Mouse (Mus musculus) thymus, postnatal 36 days (tissue): ENCODE results near the gene Etl4.

Experiments used
- DNase-seq, 2 experiments: peaks; one replicate each; pipeline ENCODE4 v3.0.0; 2022; ENCODE audit warnings: mixed read lengths in 2 of 2

The Etl4 gene

DNA sequence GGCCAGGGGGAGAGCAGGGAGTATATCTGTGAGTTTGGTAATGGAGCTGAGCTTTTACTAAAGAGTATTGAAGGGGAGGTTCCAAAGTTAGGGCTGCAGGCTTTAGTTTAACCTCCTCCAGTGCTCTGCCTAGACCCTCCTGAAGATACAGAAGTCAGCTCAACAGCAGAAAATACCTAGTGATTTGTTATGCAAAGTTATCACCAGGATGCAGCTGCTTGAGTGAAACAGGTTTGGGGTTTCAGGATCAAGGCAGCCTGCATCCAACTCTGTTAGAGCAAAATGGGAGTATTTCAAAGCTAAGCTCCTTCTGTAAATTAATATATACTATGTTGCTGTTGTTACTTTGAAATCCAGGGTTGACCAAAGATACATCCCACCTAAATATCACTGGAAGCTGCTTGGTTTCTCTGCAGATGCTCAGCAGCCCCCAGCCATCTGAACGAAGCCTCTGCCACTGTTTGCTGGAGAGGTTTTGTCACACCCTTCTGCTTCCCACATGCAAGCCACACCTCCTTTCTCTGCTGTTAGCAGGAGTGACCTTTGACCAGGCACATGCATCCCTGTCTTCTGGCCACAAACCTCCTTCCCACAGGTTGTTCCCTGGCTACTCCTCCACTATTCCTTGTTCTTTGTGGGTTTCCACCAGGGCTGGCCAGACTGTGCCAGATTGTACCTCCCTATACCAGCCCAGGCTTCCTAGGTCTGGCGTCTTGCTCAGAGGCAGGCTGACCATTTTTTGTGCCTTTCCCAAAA, 814.6 kb downstream of the Etl4 start:
- no peak for DNase-seq

DNA sequence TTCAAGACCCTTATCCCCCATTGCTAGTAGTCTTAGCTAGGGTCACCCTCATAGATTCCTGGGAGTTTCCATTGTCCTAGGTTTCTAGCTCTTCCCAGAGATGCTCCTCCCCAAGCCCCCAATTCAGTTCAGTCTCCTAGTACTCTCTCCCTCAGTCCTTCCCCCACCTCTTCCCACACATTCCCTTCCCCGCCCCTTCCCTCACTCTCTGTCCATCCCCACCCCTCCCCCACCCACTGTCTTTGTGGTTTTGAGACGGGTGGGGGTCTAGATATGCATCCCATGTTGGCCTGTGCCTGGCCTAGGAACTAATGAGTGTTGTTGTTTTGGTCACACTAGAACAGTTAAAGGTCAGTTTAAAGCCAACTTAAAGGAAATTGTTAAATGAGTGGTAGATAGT, 817.4 kb downstream of the Etl4 start:
- DNase-seq, result no peak

DNA sequence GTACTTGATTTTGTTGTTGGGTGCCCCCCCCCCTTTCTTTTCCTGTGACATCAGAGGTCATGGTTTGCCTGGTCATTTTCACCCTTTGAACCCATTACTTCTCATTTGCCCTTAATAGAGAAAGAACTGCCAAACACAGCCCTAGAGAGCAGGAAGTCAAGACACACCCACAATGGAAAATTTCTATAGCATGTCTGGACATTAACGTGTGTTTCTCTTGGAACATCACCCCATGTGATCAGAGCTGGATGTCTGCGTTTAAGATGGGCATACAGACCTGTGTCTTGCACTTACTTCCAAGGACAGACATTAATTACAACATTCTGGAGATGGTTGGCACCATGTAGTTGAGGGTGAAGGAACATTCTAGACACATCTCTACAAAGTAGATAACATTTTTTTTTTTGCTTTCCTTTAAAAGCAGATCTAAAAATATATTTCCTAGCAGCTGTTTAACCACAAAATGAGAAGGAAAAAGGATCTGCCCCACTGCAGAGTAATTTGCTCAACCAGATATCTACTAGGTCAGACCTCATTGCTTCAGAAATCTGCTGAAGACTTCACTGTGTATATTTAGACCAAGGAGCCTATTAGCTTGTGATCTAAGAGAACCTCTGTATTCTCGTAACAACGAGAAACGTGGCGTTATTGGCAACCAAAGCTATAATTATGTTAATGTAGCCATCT, 818.3 kb downstream of the Etl4 start:
- no peak for DNase-seq

DNA sequence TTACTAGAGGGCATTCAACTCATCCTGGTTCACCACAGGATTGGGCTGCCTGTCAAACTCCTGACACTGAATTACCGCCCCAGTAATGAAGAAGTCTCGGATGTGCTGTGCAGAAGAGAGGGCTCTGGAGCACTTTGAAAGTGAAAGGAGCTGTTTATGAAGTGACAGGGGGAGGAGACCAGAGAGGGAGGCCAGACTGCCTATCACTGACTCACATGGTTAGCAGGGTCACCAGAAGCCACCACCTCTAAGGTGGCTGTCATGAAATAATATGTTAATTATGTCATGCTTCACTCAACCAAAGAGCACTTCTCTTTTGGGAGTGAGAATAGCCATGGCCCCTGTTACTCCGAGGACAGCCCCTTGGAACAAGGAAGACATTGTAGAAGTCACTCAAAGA, 825.9 kb downstream of the Etl4 start:
- no peak for DNase-seq

DNA sequence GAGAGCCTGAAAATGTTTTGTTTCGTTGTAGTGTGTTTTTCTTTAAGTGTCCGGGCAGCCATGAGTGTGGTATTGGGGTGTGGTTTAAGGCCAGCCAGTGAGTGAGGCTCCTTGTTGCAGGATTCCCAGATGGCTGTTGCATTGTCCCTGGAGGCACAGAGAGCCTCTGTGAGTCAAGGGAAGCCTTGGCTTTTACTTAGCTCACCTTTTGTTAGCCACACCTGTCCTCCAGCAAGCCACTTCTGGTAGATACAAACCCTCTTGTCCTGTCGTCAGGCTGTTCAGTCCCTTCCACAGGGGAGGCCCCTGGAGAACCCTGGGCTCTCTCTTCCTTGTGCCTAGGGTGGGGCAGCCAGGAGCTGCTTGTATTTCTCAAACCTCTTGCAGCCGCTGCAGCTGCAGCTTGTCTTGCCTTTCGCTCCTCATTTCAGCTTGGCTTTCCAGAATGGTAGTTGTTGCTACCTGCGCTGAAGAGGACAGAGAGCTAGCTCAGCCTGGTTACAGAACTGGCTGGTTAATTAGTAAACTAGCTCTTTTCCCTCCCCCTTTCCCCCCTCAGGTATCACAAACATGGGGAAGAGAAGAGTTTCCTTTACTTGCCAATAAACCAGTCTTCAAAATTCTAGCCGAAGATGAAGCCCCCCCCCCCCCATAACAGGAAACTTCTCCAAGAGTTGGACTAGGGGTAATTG, 826.9 kb downstream of the Etl4 start:
- no peak for DNase-seq

DNA sequence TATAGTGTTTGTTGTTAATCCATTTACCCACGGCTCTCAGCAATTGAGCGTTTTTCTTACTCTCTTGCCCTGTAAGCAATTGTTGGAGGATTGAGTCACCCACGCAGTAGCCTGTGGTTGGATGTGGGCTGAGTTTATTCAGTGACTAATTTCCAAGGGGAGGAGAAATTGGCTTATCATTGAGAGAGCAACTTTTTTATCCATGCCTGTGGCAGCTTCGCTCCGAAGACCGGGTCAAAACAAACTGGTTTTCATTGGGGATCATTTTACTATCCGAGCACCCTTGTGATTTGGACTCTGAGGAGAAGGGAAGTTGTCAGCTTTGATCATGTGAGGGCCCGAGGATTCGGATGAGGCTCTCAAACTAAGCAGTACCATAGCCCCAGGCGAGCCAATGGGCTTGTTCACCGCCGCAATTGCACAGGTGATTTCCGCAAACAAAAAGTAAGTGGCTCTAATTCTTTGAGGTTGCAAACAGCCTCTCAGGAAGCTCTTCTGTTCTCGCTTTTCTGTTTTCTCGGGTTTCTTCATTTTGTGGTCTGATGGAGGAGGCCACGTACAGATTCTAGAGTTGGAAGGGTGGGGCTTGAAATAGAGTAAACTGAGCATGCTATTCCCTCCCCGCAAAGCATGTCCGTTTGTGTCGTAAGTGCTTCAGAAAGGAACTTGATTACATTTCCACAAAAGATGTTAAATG, 827.7 kb downstream of the Etl4 start:
- no peak for DNase-seq

DNA sequence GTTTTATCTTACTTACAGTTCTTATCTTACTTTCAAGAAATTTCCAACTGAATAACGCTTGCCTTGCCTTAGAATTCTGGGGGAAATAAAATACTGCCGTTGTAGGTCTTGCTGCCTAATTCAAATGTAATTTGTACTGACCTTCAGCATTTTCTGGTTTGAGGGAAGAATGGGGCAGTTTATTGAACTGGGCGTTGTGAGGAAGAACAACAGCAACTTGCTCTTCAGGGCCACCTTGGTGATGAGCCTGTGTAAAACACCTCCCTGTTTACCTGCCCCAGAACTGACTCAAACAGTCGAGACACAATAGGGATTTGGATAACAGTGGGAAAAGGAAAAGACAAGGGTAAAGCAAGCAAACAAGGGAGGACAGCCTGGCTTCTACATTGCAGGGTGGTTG, 828.3 kb downstream of the Etl4 start:
- DNase-seq, result no peak

DNA sequence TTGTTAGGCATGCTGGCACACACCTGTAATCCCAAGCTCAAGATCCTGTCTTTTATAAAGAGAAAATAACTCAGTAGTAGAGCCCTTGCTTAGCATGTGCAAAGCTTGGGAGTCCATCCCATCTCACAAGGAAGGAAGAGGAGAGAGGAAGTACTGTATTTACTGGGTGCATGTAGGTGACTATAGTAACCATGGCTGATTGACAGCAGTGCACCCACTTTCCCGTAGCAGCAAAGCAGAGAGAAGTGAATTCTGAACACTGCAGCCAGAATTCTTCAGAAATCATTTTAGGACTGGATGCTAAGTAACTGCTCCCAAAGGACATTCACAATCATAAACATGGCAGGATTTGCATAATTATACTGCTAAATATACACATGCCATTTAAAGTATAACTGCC, 838.1 kb downstream of the Etl4 start:
- DNase-seq, result no peak

DNA sequence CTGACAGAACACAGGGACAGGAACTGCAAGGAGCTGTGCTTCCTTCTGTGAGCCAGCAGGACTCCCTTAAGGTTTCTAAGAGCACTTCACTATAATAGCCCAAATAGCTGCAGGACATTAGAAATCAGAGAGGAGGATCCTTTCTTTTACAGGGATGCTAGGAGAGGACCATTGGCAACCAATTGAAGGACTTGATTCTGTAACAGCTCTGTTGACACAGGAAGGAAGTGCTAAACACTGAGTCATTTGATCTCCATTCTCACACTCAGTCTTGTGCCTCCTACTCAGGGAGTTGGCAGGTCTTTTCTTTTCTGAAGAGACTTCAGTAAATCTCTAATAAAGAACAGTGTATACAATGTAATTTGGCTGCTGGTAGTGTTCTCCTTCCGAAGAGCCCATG, 838.9 kb downstream of the Etl4 start:
- DNase-seq, result no peak

DNA sequence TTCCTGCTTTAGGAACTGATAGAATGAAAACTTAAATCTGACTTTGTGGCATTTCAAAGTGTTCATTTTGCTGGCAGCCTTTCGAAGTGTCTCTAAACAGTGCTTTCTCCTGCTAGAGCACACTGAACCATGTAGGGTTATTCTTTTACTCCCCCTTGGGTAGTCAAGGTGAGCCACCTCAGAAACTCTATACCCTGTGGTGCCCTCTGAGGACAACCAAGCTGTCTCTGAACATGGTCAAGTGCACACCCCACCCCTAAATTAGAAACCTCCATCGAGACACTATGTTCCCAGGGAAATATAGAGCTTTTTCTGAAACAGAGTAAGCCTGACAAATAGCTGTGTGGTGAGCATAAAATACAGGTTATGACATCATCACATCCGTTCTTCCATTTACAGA, 840.1 kb downstream of the Etl4 start:
- DNase-seq, result no peak

DNA sequence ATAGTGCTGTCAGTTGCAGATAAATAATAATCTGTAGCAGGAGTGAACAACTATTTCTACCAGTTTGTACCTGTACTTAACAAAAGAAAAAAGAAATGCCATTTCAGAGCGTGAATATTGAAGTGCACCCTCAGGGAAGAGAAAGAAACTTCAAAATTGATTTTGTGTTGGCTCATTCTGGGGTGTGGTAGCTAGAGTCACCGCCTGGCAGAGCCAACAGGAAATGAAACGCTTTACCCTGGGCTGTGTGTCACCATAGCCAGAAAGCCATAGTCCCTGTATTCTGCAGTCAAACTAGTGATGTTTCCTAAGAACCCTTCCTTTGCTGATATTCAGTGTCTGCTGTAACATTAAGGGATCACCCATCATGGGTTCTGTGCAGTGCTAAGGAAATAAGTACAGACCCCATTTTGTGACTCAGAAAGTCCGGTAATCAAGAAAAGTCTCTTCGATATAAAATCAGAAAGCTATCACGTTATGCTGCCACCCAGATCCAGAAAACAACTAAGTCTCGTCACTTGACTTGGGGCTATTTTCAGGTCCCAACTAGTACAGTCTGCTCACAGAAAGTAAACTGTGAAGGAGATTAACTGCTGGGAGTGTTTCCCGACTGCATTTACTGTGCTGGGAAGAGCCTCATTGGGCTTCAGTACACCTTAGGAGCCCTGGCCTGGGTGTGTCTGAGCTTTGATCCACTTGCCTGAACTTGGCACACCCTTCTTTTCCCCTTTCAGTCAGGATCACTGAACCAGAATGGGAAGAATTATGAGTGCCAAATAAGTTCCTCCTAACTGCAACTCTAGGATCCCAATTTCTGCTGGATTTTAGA, 843.9 kb downstream of the Etl4 start:
- DNase-seq, result no peak

DNA sequence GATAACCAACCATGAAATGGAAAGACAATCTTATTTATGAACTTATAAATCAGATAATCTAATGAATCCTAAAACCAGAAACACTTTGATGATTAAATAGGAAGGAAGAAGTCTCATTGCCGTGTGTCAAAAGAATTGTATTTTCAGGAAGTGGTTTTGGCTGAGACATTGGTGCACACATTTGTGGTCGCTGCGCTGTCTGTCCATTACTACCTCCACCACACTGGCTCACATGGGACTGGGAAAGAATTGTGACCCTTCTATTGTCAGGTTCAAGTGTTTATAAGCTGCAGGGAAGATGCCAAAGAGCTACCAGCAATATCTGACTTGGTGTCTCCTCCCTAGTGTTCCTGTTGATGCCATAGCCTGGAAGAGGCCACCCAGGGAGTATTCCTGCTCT, 847.4 kb downstream of the Etl4 start:
- no peak for DNase-seq

DNA sequence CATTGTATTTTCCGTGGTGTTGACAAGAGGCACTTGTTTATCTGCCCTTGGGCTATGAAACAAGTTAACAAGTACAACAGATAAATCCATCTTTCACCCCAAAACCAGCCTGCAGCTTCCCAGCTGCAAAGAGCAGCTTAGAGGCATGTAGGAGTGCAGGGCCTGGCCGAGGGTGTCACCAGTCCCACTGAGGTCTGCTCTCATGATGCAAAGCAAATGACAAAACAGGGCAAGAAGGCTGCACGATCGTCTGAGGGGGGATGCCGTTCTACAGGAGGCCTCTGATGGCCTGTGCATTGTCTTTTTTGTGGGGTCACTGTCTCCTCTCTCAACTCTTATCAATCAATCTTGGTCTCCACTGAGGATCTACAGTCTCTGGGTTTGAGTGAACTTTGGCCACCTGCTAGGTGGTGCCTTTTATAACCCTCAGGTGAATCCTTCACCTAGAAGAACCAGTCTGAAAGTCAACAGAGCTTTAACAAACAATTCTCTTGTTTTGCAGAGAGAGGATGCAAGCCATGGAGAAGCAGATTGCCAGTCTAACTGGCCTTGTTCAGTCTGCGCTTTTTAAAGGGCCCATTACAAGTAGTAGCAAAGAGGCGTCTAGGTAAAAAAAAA, 849.6 kb downstream of the Etl4 start:
- no peak for DNase-seq

DNA sequence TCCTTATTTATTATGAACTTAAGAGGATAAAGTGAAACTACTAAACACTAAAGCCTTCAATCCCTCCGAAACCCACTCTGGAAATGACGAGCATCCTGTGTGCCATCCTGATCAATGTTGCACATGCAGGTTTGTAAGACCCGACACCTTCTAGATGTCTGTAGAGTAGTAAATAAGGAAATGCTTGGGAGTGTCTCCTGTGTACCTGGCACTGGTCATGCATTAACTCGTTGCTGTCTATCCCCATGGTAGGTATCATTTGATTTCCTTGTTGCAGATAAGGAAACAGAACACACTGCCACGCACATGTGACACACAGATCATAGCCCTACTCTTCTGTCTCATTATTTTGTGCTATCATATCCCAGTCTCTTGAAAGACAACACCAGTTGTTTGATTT, 851.7 kb downstream of the Etl4 start:
- no peak for DNase-seq

DNA sequence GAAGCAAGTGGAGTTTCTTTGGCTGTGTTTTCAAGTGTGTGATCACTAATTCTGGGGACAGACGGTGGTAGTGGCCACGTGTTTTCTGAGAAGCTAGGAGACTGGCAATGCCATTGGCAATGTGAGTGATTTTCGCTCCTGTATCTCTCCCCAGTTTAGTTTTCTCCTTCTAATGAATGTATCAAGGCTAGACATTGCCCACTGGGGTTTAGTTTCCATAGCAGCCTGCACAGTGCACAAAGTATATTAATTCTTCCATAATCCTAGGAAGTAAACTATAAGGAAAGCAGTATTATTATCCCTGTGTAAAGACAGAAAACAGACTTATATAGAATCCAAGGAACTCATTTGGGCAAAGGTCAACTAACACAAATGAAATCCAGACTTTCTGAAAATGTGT, 852.2 kb downstream of the Etl4 start:
- DNase-seq, result no peak

DNA sequence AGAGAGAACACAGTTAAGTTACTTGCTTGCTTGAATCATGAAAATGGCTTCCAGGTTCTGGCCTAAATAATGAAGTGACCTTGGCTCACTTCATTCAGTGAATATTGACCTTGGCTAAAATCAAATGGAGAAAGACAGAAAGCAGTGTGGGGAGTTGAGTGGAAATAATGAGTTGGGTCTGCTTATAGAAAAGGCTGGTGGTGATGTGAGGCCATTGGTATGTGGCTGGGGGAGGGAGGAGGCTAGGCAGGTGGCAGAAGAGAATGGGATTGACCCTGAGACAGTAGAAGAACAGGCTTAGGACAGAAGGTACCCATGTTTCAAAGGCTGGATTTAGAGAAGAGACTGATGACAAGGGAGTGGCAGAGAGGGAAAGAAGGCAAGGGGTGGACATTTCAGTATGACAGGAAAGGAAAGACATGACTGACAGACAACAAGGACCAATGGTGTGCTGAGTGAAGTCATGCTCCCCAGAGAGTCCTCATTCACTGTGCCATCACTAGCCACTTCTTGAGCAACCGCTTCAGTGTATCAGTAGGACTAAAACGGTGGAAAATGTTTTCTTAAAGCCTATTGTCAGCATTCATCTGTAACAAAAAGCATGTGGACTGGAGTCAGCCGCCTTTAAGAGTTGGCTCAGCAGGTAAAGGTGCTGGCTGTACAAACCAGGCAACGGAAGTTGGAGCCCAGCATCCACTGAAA, 854.1 kb downstream of the Etl4 start:
- DNase-seq, result no peak

DNA sequence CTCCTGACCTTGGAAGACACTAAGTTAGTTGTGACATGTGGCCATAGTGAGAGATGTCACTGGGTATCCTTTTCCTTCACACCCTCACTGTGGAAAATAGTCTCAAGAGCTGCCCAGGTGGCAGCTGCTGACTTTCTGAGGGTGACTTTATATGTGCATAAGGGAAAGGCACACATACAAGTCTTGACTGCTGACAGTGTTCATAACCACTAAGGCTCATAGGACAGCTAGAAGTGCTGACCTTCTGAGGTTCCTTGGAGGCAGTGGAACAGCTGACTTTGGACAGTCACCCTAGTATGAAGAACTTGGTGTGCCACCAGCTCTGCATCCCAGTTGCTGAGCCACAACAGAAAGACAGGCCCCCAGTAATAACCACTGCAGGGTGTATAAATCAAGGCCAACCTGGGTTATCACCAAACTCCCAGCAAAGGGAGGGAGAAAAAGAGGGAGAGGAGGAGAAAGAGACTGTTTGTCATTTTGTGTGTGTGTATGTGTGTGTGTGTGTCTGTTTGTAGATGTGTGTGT, 855.0 kb downstream of the Etl4 start:
- no peak for DNase-seq

DNA sequence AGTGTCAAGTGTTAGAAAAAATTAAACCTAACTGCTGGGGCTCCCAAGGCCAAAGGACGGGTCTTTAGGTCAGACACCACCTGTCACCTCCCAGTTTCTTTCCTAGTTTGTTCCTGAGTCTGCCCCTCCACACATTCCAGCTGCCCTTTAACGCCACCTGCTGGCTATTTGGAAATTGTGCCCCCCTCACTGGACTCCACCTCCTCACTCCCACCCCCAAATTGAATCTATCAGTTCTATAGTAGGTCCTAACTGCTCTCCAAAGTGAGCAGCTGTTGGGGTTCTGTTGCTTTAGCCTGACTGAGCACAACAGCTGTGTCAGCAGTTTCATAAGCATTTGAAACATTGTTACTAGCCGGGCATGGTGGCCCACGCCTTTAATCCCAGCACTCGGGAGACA, 859.1 kb downstream of the Etl4 start:
- DNase-seq, result no peak

DNA sequence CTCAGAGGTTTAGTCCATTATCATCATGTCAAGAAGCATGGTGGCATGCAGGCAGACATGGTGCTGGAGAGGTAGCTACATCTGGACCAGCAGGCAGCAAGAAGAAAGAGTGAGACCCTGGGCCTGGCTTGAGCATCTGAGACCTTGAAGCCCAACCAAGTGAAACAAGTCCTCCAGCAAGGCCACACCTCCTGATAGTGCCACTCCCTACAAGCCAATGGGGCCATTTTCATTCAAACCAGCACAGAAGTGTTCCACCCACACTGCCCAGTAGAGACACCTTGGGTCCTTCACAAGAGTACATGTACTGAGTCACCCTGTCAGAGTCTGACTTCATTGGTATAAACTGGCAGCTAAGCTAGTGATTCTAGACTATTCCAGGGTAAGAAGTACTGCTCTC, 860.6 kb downstream of the Etl4 start:
- no peak for DNase-seq

DNA sequence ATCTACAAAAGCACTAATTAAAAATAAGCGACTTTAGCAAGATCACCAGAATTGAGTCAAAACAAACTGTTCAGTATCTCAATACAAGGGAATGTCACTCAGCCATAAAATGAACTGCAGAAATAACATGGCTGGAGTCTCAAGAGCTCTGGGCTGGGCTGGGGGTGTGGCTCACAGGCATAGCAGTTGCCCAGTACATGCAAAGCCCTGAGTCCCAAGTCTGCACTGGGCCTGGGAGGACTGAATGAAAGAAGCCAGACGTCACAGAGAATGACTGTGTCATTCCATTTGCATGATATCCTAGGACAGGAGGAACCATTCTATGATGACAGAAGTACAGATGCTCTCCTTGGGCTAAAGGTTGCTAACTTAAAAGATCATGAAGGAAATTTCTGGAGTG, 864.9 kb downstream of the Etl4 start:
- no peak for DNase-seq

DNA sequence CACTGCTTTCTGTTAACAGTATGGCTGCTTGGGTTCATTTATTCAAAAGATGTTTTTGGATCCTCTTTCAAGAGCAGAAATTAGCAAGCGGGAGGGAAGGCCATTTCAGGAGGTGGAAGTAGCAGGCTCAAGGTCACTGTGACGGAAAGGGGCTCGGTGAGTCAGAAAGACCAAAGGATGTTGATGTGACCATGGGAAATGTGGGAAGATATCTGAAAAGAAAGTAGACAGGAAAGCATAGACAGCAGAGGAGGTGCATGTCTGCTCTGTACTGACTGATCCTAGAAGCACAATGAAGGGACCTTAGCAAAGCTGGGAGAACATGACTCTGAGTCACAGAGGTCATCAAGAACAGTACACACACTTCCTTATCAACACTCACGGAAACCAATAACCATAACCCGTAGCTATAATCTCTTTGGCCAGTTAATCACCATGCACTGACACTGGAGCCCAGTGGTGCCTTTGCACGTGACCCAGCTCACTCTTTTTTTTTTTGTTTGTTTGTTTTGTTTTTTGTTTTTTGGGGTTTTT, 866.7 kb downstream of the Etl4 start:
- DNase-seq, result no peak
